Mouse (Mus musculus) erythroblast, embryonic 14.5 days (primary cell): ENCODE data around the gene Fam217b. TPM values are rescaled to one million over a fixed set of nuclear protein-coding genes. Genes with fewer than 3 reads are reported as not detected.

Experiments used
- H3K27me3 ChIP-seq: 2 replicates; pipeline ENCODE4 v1.6.1; 2012; ENCODE audit warnings: inconsistent platforms; ENCODE audit not compliant: control insufficient read depth
- H3K36me3 ChIP-seq: 2 replicates; pipeline ENCODE4 v1.6.1; 2012; ENCODE audit warnings: mild to moderate bottlenecking, inconsistent platforms; ENCODE audit not compliant: control insufficient read depth
- H3K4me1 ChIP-seq: 2 replicates; pipeline ENCODE4 v1.6.1; 2012; ENCODE audit warnings: inconsistent platforms; ENCODE audit not compliant: control insufficient read depth
- H3K4me3 ChIP-seq: replicated peaks from 2 replicates; pipeline ENCODE3; 2012; ENCODE audit warnings: moderate library complexity, mild to moderate bottlenecking, inconsistent platforms
- H3K9me3 ChIP-seq: 2 replicates; pipeline ENCODE4 v1.6.1; 2012; ENCODE audit warnings: low read length, inconsistent platforms, mixed read lengths; ENCODE audit not compliant: control insufficient read depth
- GATA1 ChIP-seq: IDR thresholded peaks from 2 replicates; pipeline ENCODE4 v1.6.1; 2012; ENCODE audit warnings: low read length, inconsistent platforms, mixed read lengths
- TAL1 ChIP-seq: IDR thresholded peaks from 3 replicates; pipeline ENCODE4 v1.6.1; 2012; ENCODE audit warnings: low read length, inconsistent platforms, mixed read lengths
- polyA plus RNA-seq: library from polyadenylated mRNA; stranded (reverse); fragments of >175 nt; gene quantifications from 2 replicates; pipeline ENCODE4 v1.2.3, GENCODE M21; 2012

The Fam217b gene
- polyA plus RNA-seq, 1 experiment = not detected

GRCm38 (mm10) chr2:178460353-178460752 is 46.0 kb downstream of the Fam217b start:
- Histone ChIP-seq H3K4me3 (no peak overlapping the region), H3K9me3 (peaks cover 14% of the 10 kb centered on the region), H3K27me3 (no peaks in the 10 kb centered on the region), H3K36me3 (no peaks in the 10 kb centered on the region), H3K4me1 (no peaks in the 10 kb centered on the region)
- TF ChIP-seq TAL1 (no peak), GATA1 (no peak)

- no peak for TF ChIP-seq GATA1
- TF ChIP-seq TAL1 = no peak
- Histone ChIP-seq H3K9me3 (peaks cover 26% of the 10 kb centered on the region), H3K4me3 (no peak overlapping the region), H3K27me3 (no peaks in the 10 kb centered on the region), H3K4me1 (no peaks in the 10 kb centered on the region), H3K36me3 (no peaks in the 10 kb centered on the region)
Measured at GRCm38 (mm10) chr2:178471546-178472480, 57.5 kb downstream of the Fam217b start.

- Histone ChIP-seq H3K4me1 (no peaks in the 10 kb centered on the region), H3K36me3 (no peaks in the 10 kb centered on the region), H3K9me3 (peaks cover 29% of the 10 kb centered on the region), H3K4me3 (no peak overlapping the region), H3K27me3 (no peaks in the 10 kb centered on the region)
- TF ChIP-seq GATA1 (no peak), TAL1 (no peak)
Measured at GRCm38 (mm10) chr2:178473916-178474315, 59.6 kb downstream of the Fam217b start.

Other genes with a start within 250 kb of the Fam217b start
- gene Sycp2, start 6.8 kb upstream of the Fam217b start, polyA plus RNA-seq = not detected in 2 replicates
- 0.01 TPM in 1 of 2 replicates, not detected in the other for gene Ppp1r3d, start 52 bp upstream of the Fam217b start, polyA plus RNA-seq
- not detected in 2 replicates for gene Cdh26, start 16.0 kb downstream of the Fam217b start, polyA plus RNA-seq